Mouse (Mus musculus) midbrain, postnatal 0 days (tissue): Measurements from ENCODE around the gene Dnah1. TPM values are rescaled to one million over a fixed set of nuclear protein-coding genes. Genes with fewer than 3 reads are reported as not detected.

Experiments
- ATAC-seq: fragments of 200-750 bp; cut with Nextera tagmentation; 2 replicates; pipeline ENCODE4 v1.8.0; 2017; ENCODE audit warnings: moderate number of reproducible peaks, mild to moderate bottlenecking, moderate TSS enrichment, moderate library complexity; ENCODE audit not compliant: low FRiP score
- DNase-seq: peaks from one replicate; pipeline ENCODE4 v3.0.0-alpha.2; 2015; ENCODE audit warnings: low spot score
- H3K27ac ChIP-seq: fragments of 300-500 bp; sonication (generic); 2 replicates; pipeline ENCODE4 v1.5.1; 2014; ENCODE audit warnings: low read depth, mild to moderate bottlenecking, low read length, mixed read lengths
- H3K27me3 ChIP-seq: fragments of 300-500 bp; sonication (generic); 2 replicates; pipeline ENCODE4 v1.6.1; 2014; ENCODE audit warnings: low read length, control low read depth, mixed read lengths; ENCODE audit not compliant: insufficient read depth
- H3K36me3 ChIP-seq: fragments of 300-500 bp; sonication (generic); 2 replicates; pipeline ENCODE4 v1.6.1; 2014; ENCODE audit warnings: low read length, control low read depth, mixed read lengths; ENCODE audit not compliant: insufficient read depth
- H3K4me1 ChIP-seq: fragments of 300-500 bp; sonication (generic); 2 replicates; pipeline ENCODE4 v1.6.1; 2014; ENCODE audit warnings: mild to moderate bottlenecking, control low read depth, antibody characterized with exemption, low read length, mixed read lengths; ENCODE audit not compliant: insufficient read depth
- H3K4me2 ChIP-seq: fragments of 300-500 bp; sonication (generic); 2 replicates; pipeline ENCODE4 v1.6.1; 2014; ENCODE audit warnings: low read depth, mild to moderate bottlenecking, low read length, mixed read lengths; ENCODE audit not compliant: poor library complexity, severe bottlenecking
- H3K4me3 ChIP-seq: fragments of 300-500 bp; sonication (generic); 2 replicates; pipeline ENCODE4 v1.5.1; 2014; ENCODE audit warnings: low read depth, mild to moderate bottlenecking, low read length, moderate library complexity
- H3K9ac ChIP-seq: fragments of 300-500 bp; sonication (generic); replicated peaks from 2 replicates; pipeline ENCODE4 v1.6.1; 2014; ENCODE audit warnings: mild to moderate bottlenecking, low read length, moderate library complexity, mixed read lengths; ENCODE audit not compliant: poor library complexity, severe bottlenecking
- H3K9me3 ChIP-seq: fragments of 300-500 bp; sonication (generic); 2 replicates; pipeline ENCODE4 v1.6.1; 2016; ENCODE audit warnings: low read length, control low read depth
- CTCF ChIP-seq: IDR thresholded peaks from 2 replicates; pipeline ENCODE4 v1.5.1; 2016; ENCODE audit warnings: antibody characterized with exemption, mild to moderate bottlenecking
- WGBS: fragments of 180-500 bp; shearing (Covaris S2); extraction: QIAGEN DNeasy Blood & Tissue Kit; methylation state at CpG from one replicate; pipeline ENCODE4 v1.1.7; 2014; 5-methylcytosine and 5-hydroxymethylcytosine counted together
- polyA plus RNA-seq: library from polyadenylated mRNA; unstranded; fragments of >200 nt; fragmentation: Nextera tagmentation; extraction: Ambion mirVana; gene quantifications from 2 replicates; pipeline ENCODE4 v1.2.1, GENCODE M21; 2015
- total RNA-seq: library from RNA; depleted of rRNA; stranded (reverse); fragments of >200 nt; gene quantifications from 2 replicates; pipeline ENCODE4 v1.2.3, GENCODE M21; 2014; rRNA removed

The Dnah1 gene
- total and polyA plus RNA-seq, 2 experiments from 2014 or later: 3.4 to 7.8 TPM

- ATAC-seq (no peak), DNase-seq (no peak)
- Histone ChIP-seq H3K4me3 (no peak overlapping the region), H3K27ac (no peak overlapping the region), H3K9ac (no peak overlapping the region), H3K9me3 (no peaks in the 10 kb centered on the region), H3K27me3 (no peaks in the 10 kb centered on the region), H3K36me3 (no peaks in the 10 kb centered on the region), H3K4me1 (no peaks in the 10 kb centered on the region), H3K4me2 (no peak overlapping the region)
- TF ChIP-seq CTCF: no peak
- 70% methylated on average over 8 of the region's 8 CpGs for WGBS
These were observed 109.8 kb downstream of the Dnah1 start for GRCm38 (mm10) chr14:31213868-31214267.

- H3K27me3 ChIP-seq: no peaks in the 10 kb centered on the region
- no peak for TF ChIP-seq CTCF
- H3K4me3 ChIP-seq: no peak overlapping the region
- H3K4me2 ChIP-seq: no peak overlapping the region
- 93% methylated on average over 3 of the region's 3 CpGs for WGBS
- no peaks in the 10 kb centered on the region for H3K36me3 ChIP-seq
- no peaks in the 10 kb centered on the region for H3K9me3 ChIP-seq
- ATAC-seq: no peak
- H3K9ac ChIP-seq: no peak overlapping the region
- no peaks in the 10 kb centered on the region for H3K4me1 ChIP-seq
- H3K27ac ChIP-seq: no peak overlapping the region
- no peak for DNase-seq
These were observed 111.2 kb downstream of the Dnah1 start for GRCm38 (mm10) chr14:31212499-31212898.

- WGBS: 87% methylated on average over 6 of the region's 6 CpGs
- DNase-seq: no peak
- Histone ChIP-seq H3K9ac (no peak overlapping the region), H3K27me3 (no peaks in the 10 kb centered on the region), H3K4me1 (no peaks in the 10 kb centered on the region), H3K27ac (no peak overlapping the region), H3K9me3 (no peaks in the 10 kb centered on the region), H3K4me2 (no peak overlapping the region), H3K36me3 (no peaks in the 10 kb centered on the region), H3K4me3 (no peak overlapping the region)
- no peak for ATAC-seq
- no peak for TF ChIP-seq CTCF
These were observed 111.8 kb downstream of the Dnah1 start for GRCm38 (mm10) chr14:31211854-31212253.

Other genes starting within 250 kb of the Dnah1 start
- 3.2 and 4.3 TPM in 2 replicates for gene Smim4, start 194.9 kb downstream of the Dnah1 start, total RNA-seq
- gene Smim4, start 194.9 kb downstream of the Dnah1 start, polyA plus RNA-seq: 41.6 and 47.5 TPM in 2 replicates
- gene Nt5dc2, start 192.8 kb downstream of the Dnah1 start, total RNA-seq: 132 and 171 TPM in 2 replicates
- 132 and 144 TPM in 2 replicates for gene Nt5dc2, start 192.8 kb downstream of the Dnah1 start, polyA plus RNA-seq
- gene Stab1, start 155.3 kb downstream of the Dnah1 start, total RNA-seq: 25.5 and 31.4 TPM in 2 replicates
- gene Stab1, start 155.3 kb downstream of the Dnah1 start, polyA plus RNA-seq: 9.0 and 11.7 TPM in 2 replicates
- gene Tnnc1, start 115.6 kb downstream of the Dnah1 start, total RNA-seq: 1.9 and 7.4 TPM in 2 replicates
- gene Tnnc1, start 115.6 kb downstream of the Dnah1 start, polyA plus RNA-seq: 4.6 and 4.8 TPM in 2 replicates
- gene Nisch, start 107.0 kb downstream of the Dnah1 start, total RNA-seq: 391 and 398 TPM in 2 replicates
- gene Nisch, start 107.0 kb downstream of the Dnah1 start, polyA plus RNA-seq: 261 and 274 TPM in 2 replicates
- gene Sema3g, start 106.0 kb downstream of the Dnah1 start, total RNA-seq: 3.1 and 4.1 TPM in 2 replicates
- gene Sema3g, start 106.0 kb downstream of the Dnah1 start, polyA plus RNA-seq: 0.36 and 0.44 TPM in 2 replicates
- 4.4 and 6.6 TPM in 2 replicates for gene Phf7, start 72.6 kb downstream of the Dnah1 start, total RNA-seq
- gene Phf7, start 72.6 kb downstream of the Dnah1 start, polyA plus RNA-seq: 8.7 and 10.2 TPM in 2 replicates
- gene Bap1, start 72.4 kb downstream of the Dnah1 start, total RNA-seq: 103 and 128 TPM in 2 replicates
- gene Bap1, start 72.4 kb downstream of the Dnah1 start, polyA plus RNA-seq: 112 and 116 TPM in 2 replicates
- 73.7 and 84.3 TPM in 2 replicates for gene Capn7, start 12.7 kb upstream of the Dnah1 start, total RNA-seq
- gene Capn7, start 12.7 kb upstream of the Dnah1 start, polyA plus RNA-seq: 55.9 and 56.8 TPM in 2 replicates
- 61.7 and 76.5 TPM in 2 replicates for gene Sh3bp5, start 112.2 kb upstream of the Dnah1 start, total RNA-seq
- 141 and 165 TPM in 2 replicates for gene Sh3bp5, start 112.2 kb upstream of the Dnah1 start, polyA plus RNA-seq
- 7.9 and 22.4 TPM in 2 replicates for gene Eaf1, start 170.5 kb upstream of the Dnah1 start, total RNA-seq
- 3.8 and 4.0 TPM in 2 replicates for gene Eaf1, start 170.5 kb upstream of the Dnah1 start, polyA plus RNA-seq
- gene Mettl6, start 171.1 kb upstream of the Dnah1 start, total RNA-seq: 19.7 and 20.1 TPM in 2 replicates
- gene Mettl6, start 171.1 kb upstream of the Dnah1 start, polyA plus RNA-seq: 32.5 and 35.3 TPM in 2 replicates